Mouse (Mus musculus) midbrain, embryonic 13.5 days (tissue): Measurements from ENCODE around the gene Cpne5. TPM values are rescaled to one million over a fixed set of nuclear protein-coding genes. Genes with fewer than 3 reads are reported as not detected.
"Not testable (repeated sequence)": the region's sequence is repeated elsewhere in the genome, so short reads cannot be mapped to it uniquely, and the experiment has no call there.

Source experiments
- ATAC-seq: fragments of 200-750 bp; cut with Nextera tagmentation; 2 replicates; pipeline ENCODE4 v1.8.0; 2017; ENCODE audit warnings: mild to moderate bottlenecking, moderate TSS enrichment, moderate library complexity
- H3K27ac ChIP-seq: fragments of 300-500 bp; sonication (generic); 2 replicates; pipeline ENCODE4 v1.5.1; 2015; ENCODE audit warnings: inconsistent platforms, mild to moderate bottlenecking, moderate library complexity
- H3K27me3 ChIP-seq: fragments of 300-500 bp; sonication (generic); 2 replicates; pipeline ENCODE4 v1.6.1; 2015; ENCODE audit warnings: mild to moderate bottlenecking, inconsistent platforms
- H3K36me3 ChIP-seq: fragments of 300-500 bp; sonication (generic); 2 replicates; pipeline ENCODE4 v1.6.1; 2015; ENCODE audit warnings: mild to moderate bottlenecking, inconsistent platforms
- H3K4me1 ChIP-seq: fragments of 300-500 bp; sonication (generic); replicated peaks from 2 replicates; pipeline ENCODE4 v1.6.1; 2015; ENCODE audit warnings: inconsistent platforms
- H3K4me2 ChIP-seq: fragments of 300-500 bp; sonication (generic); replicated peaks from 2 replicates; pipeline ENCODE4 v1.6.1; 2015; ENCODE audit warnings: moderate library complexity, mild to moderate bottlenecking, inconsistent platforms
- H3K4me3 ChIP-seq: fragments of 300-500 bp; sonication (generic); replicated peaks from 2 replicates; pipeline ENCODE4 v1.5.1; 2015; ENCODE audit warnings: mild to moderate bottlenecking, inconsistent platforms
- H3K9ac ChIP-seq: fragments of 300-500 bp; sonication (generic); replicated peaks from 2 replicates; pipeline ENCODE4 v1.6.1; 2015; ENCODE audit warnings: mild to moderate bottlenecking, inconsistent platforms
- H3K9me3 ChIP-seq: fragments of 300-500 bp; sonication (generic); 2 replicates; pipeline ENCODE4 v1.6.1; 2016; ENCODE audit warnings: mild to moderate bottlenecking, inconsistent platforms
- WGBS: fragments of 180-500 bp; shearing (Covaris S2); methylation state at CpG from one replicate; pipeline ENCODE4 v1.1.7; 2015; 5-methylcytosine and 5-hydroxymethylcytosine counted together
- polyA plus RNA-seq: library from polyadenylated mRNA; unstranded; fragments of >200 nt; fragmentation: Nextera tagmentation; extraction: Ambion mirVana; gene quantifications from 2 replicates; pipeline ENCODE4 v1.2.1, GENCODE M21; 2015

The Cpne5 gene
- polyA plus RNA-seq, 1 experiment from 2014 or later: 20.5 TPM

- no peak for ATAC-seq
- 91% methylated on average over 5 of the region's 5 CpGs for WGBS
- Histone ChIP-seq H3K9me3 (no peaks in the 10 kb centered on the region), H3K36me3 (peaks cover 15% of the 10 kb centered on the region), H3K27me3 (no peaks in the 10 kb centered on the region), H3K4me1 (peaks cover 40% of the 10 kb centered on the region), H3K9ac (peak overlapping the region; percentile 79; the same call in 1 of the 2 replicates), H3K4me2 (peak overlapping the region; percentile 68), H3K4me3 (peak overlapping the region; percentile 81), H3K27ac (peak overlapping the region; percentile 93; the same call in 1 of the 2 replicates)
These were observed 26.8 kb upstream of the Cpne5 start for GRCm38 (mm10) chr17:29264760-29265159.

- Histone ChIP-seq H3K9me3 (no peaks in the 10 kb centered on the region), H3K4me3 (peak within 1 kb of the TSS; percentile 81), H3K27ac (peak within 1 kb of the TSS; percentile 93), H3K9ac (peak within 1 kb of the TSS; percentile 79), H3K4me1 (peaks cover 42% of the 10 kb centered on the region), H3K36me3 (peaks cover 15% of the 10 kb centered on the region), H3K27me3 (no peaks in the 10 kb centered on the region), H3K4me2 (peak within 1 kb of the TSS; percentile 68)
- WGBS: 6% methylated on average over 38 of the region's 38 CpGs
- ATAC-seq: peak; percentile 63
These were observed 26.1 kb upstream of the Cpne5 start, which contains the start of gene Ppil1 for GRCm38 (mm10) chr17:29263840-29264633. Ppil1 (minus strand) TSS chr17:29264186.

GRCm38 (mm10) chr17:29263417-29263816 is 25.4 kb upstream of the Cpne5 start:
- H3K9ac ChIP-seq: peak overlapping the region; percentile 79
- no peaks in the 10 kb centered on the region for H3K9me3 ChIP-seq
- H3K36me3 ChIP-seq: peaks cover 19% of the 10 kb centered on the region
- H3K4me2 ChIP-seq: peak overlapping the region; percentile 68
- peak overlapping the region; percentile 81 for H3K4me3 ChIP-seq
- H3K27me3 ChIP-seq: no peaks in the 10 kb centered on the region
- H3K27ac ChIP-seq: peak overlapping the region; percentile 93
- peaks cover 43% of the 10 kb centered on the region for H3K4me1 ChIP-seq
- ATAC-seq: no peak
- WGBS: 2% methylated on average over 14 of the region's 14 CpGs

- H3K4me2 ChIP-seq: peak overlapping the region; percentile 68
- WGBS: 51% methylated on average over 2 of the region's 2 CpGs
These were observed 24.3 kb upstream of the Cpne5 start for GRCm38 (mm10) chr17:29262259-29262649.

GRCm38 (mm10) chr17:29261603-29262258 is 23.8 kb upstream of the Cpne5 start:
- 0 out of 2 replicates have a peak overlapping the region, but pooled peaks have one; percentile 19 for H3K27ac ChIP-seq

More at GRCm38 (mm10) chr17:29262259-29262649, 24.3 kb upstream of the Cpne5 start:
- Histone ChIP-seq H3K4me1 (peaks cover 37% of the 10 kb centered on the region), H3K27me3 (no peaks in the 10 kb centered on the region), H3K4me3 (no peak overlapping the region), H3K36me3 (peaks cover 30% of the 10 kb centered on the region), H3K27ac (no peak overlapping the region), H3K9ac (peak overlapping the region; percentile 48), H3K9me3 (no peaks in the 10 kb centered on the region)
- no peak for ATAC-seq

GRCm38 (mm10) chr17:29260501-29260900 is 22.5 kb upstream of the Cpne5 start:
- Histone ChIP-seq H3K27ac (no peak overlapping the region), H3K4me2 (no peak overlapping the region), H3K4me3 (no peak overlapping the region), H3K9ac (no peak overlapping the region), H3K4me1 (peaks cover 37% of the 10 kb centered on the region), H3K27me3 (no peaks in the 10 kb centered on the region), H3K9me3 (no peaks in the 10 kb centered on the region), H3K36me3 (peaks cover 46% of the 10 kb centered on the region)
- 87% methylated on average over 15 of the region's 15 CpGs for WGBS
- no peak for ATAC-seq

More at GRCm38 (mm10) chr17:29261603-29262258, 23.8 kb upstream of the Cpne5 start:
- no peaks in the 10 kb centered on the region for H3K27me3 ChIP-seq
- peak overlapping the region; percentile 48 for H3K9ac ChIP-seq
- peaks cover 37% of the 10 kb centered on the region for H3K4me1 ChIP-seq
- peaks cover 36% of the 10 kb centered on the region for H3K36me3 ChIP-seq
- H3K4me3 ChIP-seq: no peak overlapping the region
- 93% methylated on average over 22 of the region's 22 CpGs for WGBS
- H3K4me2 ChIP-seq: 0 out of 2 replicates have a peak overlapping the region, but pooled peaks have one; percentile 11
- no peaks in the 10 kb centered on the region for H3K9me3 ChIP-seq
- ATAC-seq: no peak

GRCm38 (mm10) chr17:29259489-29259888 is 21.5 kb upstream of the Cpne5 start:
- no peak overlapping the region for H3K27ac ChIP-seq
- no peaks in the 10 kb centered on the region for H3K27me3 ChIP-seq
- H3K9ac ChIP-seq: no peak overlapping the region
- peaks cover 35% of the 10 kb centered on the region for H3K4me1 ChIP-seq
- 3% methylated on average over 3 of the region's 3 CpGs for WGBS
- H3K4me3 ChIP-seq: no peak overlapping the region
- peaks cover 52% of the 10 kb centered on the region for H3K36me3 ChIP-seq
- no peaks in the 10 kb centered on the region for H3K9me3 ChIP-seq
- peak overlapping the region; percentile 9; the same call in 1 of the 2 replicates for H3K4me2 ChIP-seq
- peak; percentile 43 for ATAC-seq

GRCm38 (mm10) chr17:29258921-29259320 is 21.0 kb upstream of the Cpne5 start:
- ATAC-seq: no peak
- peaks cover 57% of the 10 kb centered on the region for H3K36me3 ChIP-seq
- H3K4me3 ChIP-seq: no peak overlapping the region
- no peaks in the 10 kb centered on the region for H3K27me3 ChIP-seq
- WGBS: 100% methylated on average over 2 of the region's 2 CpGs
- no peak overlapping the region for H3K9ac ChIP-seq
- H3K9me3 ChIP-seq: no peaks in the 10 kb centered on the region
- no peak overlapping the region for H3K27ac ChIP-seq
- H3K4me1 ChIP-seq: peaks cover 31% of the 10 kb centered on the region
- no peak overlapping the region for H3K4me2 ChIP-seq

- H3K27me3 ChIP-seq: no peaks in the 10 kb centered on the region
- no peaks in the 10 kb centered on the region for H3K9me3 ChIP-seq
- WGBS: 89% methylated on average over 10 of the region's 10 CpGs
- peaks cover 60% of the 10 kb centered on the region for H3K36me3 ChIP-seq
- no peak for ATAC-seq
- H3K4me2 ChIP-seq: no peak overlapping the region
- H3K9ac ChIP-seq: no peak overlapping the region
- peaks cover 28% of the 10 kb centered on the region for H3K4me1 ChIP-seq
- H3K4me3 ChIP-seq: no peak overlapping the region
- H3K27ac ChIP-seq: no peak overlapping the region
These were observed 20.1 kb upstream of the Cpne5 start for GRCm38 (mm10) chr17:29258025-29258558.

GRCm38 (mm10) chr17:29257001-29257511 is 19.1 kb upstream of the Cpne5 start:
- ATAC-seq: no peak
- no peaks in the 10 kb centered on the region for H3K9me3 ChIP-seq
- 95% methylated on average over 10 of the region's 10 CpGs for WGBS
- no peak overlapping the region for H3K27ac ChIP-seq
- no peak overlapping the region for H3K4me2 ChIP-seq
- H3K36me3 ChIP-seq: peaks cover 68% of the 10 kb centered on the region
- H3K4me3 ChIP-seq: no peak overlapping the region
- H3K4me1 ChIP-seq: peaks cover 23% of the 10 kb centered on the region
- no peak overlapping the region for H3K9ac ChIP-seq
- no peaks in the 10 kb centered on the region for H3K27me3 ChIP-seq

GRCm38 (mm10) chr17:29256507-29256906 is 18.5 kb upstream of the Cpne5 start:
- H3K9me3 ChIP-seq: no peaks in the 10 kb centered on the region
- no peak overlapping the region for H3K4me3 ChIP-seq
- H3K36me3 ChIP-seq: peaks cover 70% of the 10 kb centered on the region
- H3K27ac ChIP-seq: no peak overlapping the region
- H3K4me1 ChIP-seq: peaks cover 23% of the 10 kb centered on the region
- H3K27me3 ChIP-seq: no peaks in the 10 kb centered on the region
- 89% methylated on average over 6 of the region's 6 CpGs for WGBS
- ATAC-seq: no peak
- no peak overlapping the region for H3K9ac ChIP-seq
- H3K4me2 ChIP-seq: no peak overlapping the region

GRCm38 (mm10) chr17:29254784-29255183 is 16.8 kb upstream of the Cpne5 start:
- not testable (repeated sequence) for ATAC-seq, H3K27me3 ChIP-seq, H3K9me3 ChIP-seq, H3K9ac ChIP-seq, H3K4me3 ChIP-seq, H3K4me2 ChIP-seq, H3K27ac ChIP-seq
- WGBS: 93% methylated on average over 6 of the region's 6 CpGs
- Histone ChIP-seq H3K4me1 (peaks cover 21% of the 10 kb centered on the region), H3K36me3 (peaks cover 75% of the 10 kb centered on the region)
